Mouse (Mus musculus) G1E (cell line): ENCODE measurements around the gene Astn2.

Experiments
- CTCF ChIP-seq: IDR thresholded peaks from 2 replicates; pipeline ENCODE4 v1.5.1; 2012; ENCODE audit warnings: low read depth, low read length, inconsistent platforms, mixed read lengths
- TAL1 ChIP-seq: conservative IDR thresholded peaks from 2 replicates; pipeline ENCODE4 v1.6.1; 2012; ENCODE audit warnings: low read depth, low read length, inconsistent platforms, mixed read lengths

DNA sequence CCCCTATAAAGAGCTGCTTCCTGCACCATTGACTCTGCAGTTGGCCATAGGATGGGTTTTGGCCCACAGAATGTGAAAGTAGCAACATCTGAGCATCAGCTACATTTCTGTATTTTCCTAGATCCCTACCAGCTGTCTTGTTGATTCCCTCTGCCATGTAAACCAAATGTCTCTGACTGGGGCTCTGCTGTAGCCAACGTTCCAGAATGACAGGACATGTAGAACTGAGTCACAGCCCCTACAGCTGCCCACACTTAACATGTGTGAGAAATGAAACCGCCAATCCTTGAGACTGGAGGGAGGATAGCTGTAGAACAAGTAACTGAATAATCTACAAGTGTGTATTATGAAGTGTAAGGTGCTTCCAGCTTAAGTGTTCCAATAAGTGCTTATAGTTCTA lies 145.5 kb downstream of the Astn2 start:
- TF ChIP-seq CTCF (no peak), TAL1 (no peak)
